Mouse (Mus musculus) MEL (cell line): ENCODE data around the gene Fam43b. TPM values are rescaled to one million over a fixed set of nuclear protein-coding genes. Genes with fewer than 3 reads are reported as not detected.

Experiments
- DNase-seq: peaks from one replicate; pipeline ENCODE4 v3.0.0; 2011; ENCODE audit warnings: low read depth, low spot score
- H3K27ac ChIP-seq: 2 replicates; pipeline ENCODE4 v1.5.1; 2012; ENCODE audit warnings: low read depth, mild to moderate bottlenecking, control low read depth, low read length, moderate library complexity; ENCODE audit not compliant: control insufficient read depth
- H3K27me3 ChIP-seq, 2 experiments: fragments of 150-350 bp in 1 of 2; sonication (generic) in 1 of 2; 2 replicates each; pipeline ENCODE4 v1.6.1; 2012; ENCODE audit warnings: low read length in 2 of 2, mild to moderate bottlenecking in 2 of 2, improper control_type of control experiment in 1 of 2, moderate library complexity in 1 of 2; ENCODE audit not compliant: insufficient read depth in 2 of 2, control insufficient read depth in 1 of 2
- H3K36me3 ChIP-seq, 2 experiments: 2 replicates each; pipeline ENCODE4 v1.6.1; 2012 to 2014; ENCODE audit warnings: low read length in 2 of 2, improper control_type of control experiment in 1 of 2, inconsistent platforms in 1 of 2, mild to moderate bottlenecking in 1 of 2; ENCODE audit not compliant: insufficient read depth in 2 of 2, control insufficient read depth in 1 of 2
- H3K4me1 ChIP-seq, 2 experiments: fragments of 150-350 bp in 1 of 2; sonication (generic) in 1 of 2; 2 replicates each; pipeline ENCODE4 v1.6.1; 2012; ENCODE audit warnings: low read length in 2 of 2, improper control_type of control experiment in 1 of 2, mild to moderate bottlenecking in 1 of 2; ENCODE audit not compliant: insufficient read depth in 2 of 2, control insufficient read depth in 1 of 2
- H3K4me3 ChIP-seq, 2 experiments: fragments of 150-350 bp in 1 of 2; sonication (generic) in 1 of 2; 2 replicates each; pipeline ENCODE4 v1.5.1; 2012; ENCODE audit warnings: low read depth in 2 of 2, low read length in 2 of 2, mild to moderate bottlenecking in 2 of 2, moderate library complexity in 2 of 2, control low read depth in 1 of 2, improper control_type of control experiment in 1 of 2; ENCODE audit not compliant: control insufficient read depth in 1 of 2, insufficient read depth in 1 of 2
- H3K79me2 ChIP-seq: 2 replicates; pipeline ENCODE4 v1.6.1; 2012; ENCODE audit warnings: mild to moderate bottlenecking, low read length, moderate library complexity; ENCODE audit not compliant: control insufficient read depth, poor library complexity, insufficient read depth
- H3K9ac ChIP-seq: 2 replicates; pipeline ENCODE4 v1.6.1; 2012; ENCODE audit warnings: low read depth, mild to moderate bottlenecking, control low read depth, low read length, moderate library complexity; ENCODE audit not compliant: control insufficient read depth, poor library complexity, severe bottlenecking
- H3K9me3 ChIP-seq: fragments of 150-350 bp; sonication (generic); replicated peaks from 2 replicates; pipeline ENCODE4 v1.6.1; 2012; ENCODE audit warnings: mild to moderate bottlenecking, low read length, improper control_type of control experiment, moderate library complexity; ENCODE audit not compliant: insufficient read depth
- BHLHE40 ChIP-seq: IDR thresholded peaks from 2 replicates; pipeline ENCODE4 v1.6.1; 2012; ENCODE audit warnings: low read depth, mild to moderate bottlenecking, inconsistent platforms, low read length, improper control_type of control experiment, borderline replicate concordance
- CTCF ChIP-seq, 3 experiments: IDR thresholded peaks in 2 of 3; conservative IDR thresholded peaks in 1 of 3; 2 replicates each; pipeline ENCODE4 v1.5.1; 2011 to 2012; ENCODE audit warnings: low read length in 3 of 3, low read depth in 2 of 3, mild to moderate bottlenecking in 2 of 3, improper control_type of control experiment in 1 of 3, inconsistent platforms in 1 of 3, mixed read lengths in 1 of 3, moderate library complexity in 1 of 3; ENCODE audit not compliant: control insufficient read depth in 1 of 3, insufficient read depth in 1 of 3, poor library complexity in 1 of 3, severe bottlenecking in 1 of 3
- E2F4 ChIP-seq: IDR thresholded peaks from 2 replicates; pipeline ENCODE4 v1.6.1; 2011; ENCODE audit warnings: low read depth, low read length, improper control_type of control experiment, borderline replicate concordance
- EP300 ChIP-seq, 2 experiments: IDR thresholded peaks; 2 replicates each; pipeline ENCODE4 v1.6.1; 2011; ENCODE audit warnings: improper control_type of control experiment in 2 of 2, low read length in 2 of 2, low read depth in 1 of 2, mild to moderate bottlenecking in 1 of 2
- ETS1 ChIP-seq: IDR thresholded peaks from 2 replicates; pipeline ENCODE4 v1.6.1; 2012; ENCODE audit warnings: low read depth, mild to moderate bottlenecking, inconsistent platforms, low read length, improper control_type of control experiment, moderate library complexity
- GATA1 ChIP-seq: IDR thresholded peaks from 2 replicates; pipeline ENCODE4 v1.6.1; 2011; ENCODE audit warnings: low read depth, low read length, improper control_type of control experiment
- HCFC1 ChIP-seq: IDR thresholded peaks from 2 replicates; pipeline ENCODE4 v1.6.1; 2012; ENCODE audit warnings: low read depth, mild to moderate bottlenecking, inconsistent platforms, low read length, improper control_type of control experiment, moderate library complexity
- MAX ChIP-seq: IDR thresholded peaks from 2 replicates; pipeline ENCODE4 v1.6.1; 2011; ENCODE audit warnings: low read length, improper control_type of control experiment
- NELFE ChIP-seq: IDR thresholded peaks from 2 replicates; pipeline ENCODE4 v1.6.1; 2011; ENCODE audit warnings: low read depth, low read length, improper control_type of control experiment
- POLR2AphosphoS2 ChIP-seq: IDR thresholded peaks from 2 replicates; pipeline ENCODE4 v1.6.1; 2011; ENCODE audit warnings: low read length, improper control_type of control experiment
- SIN3A ChIP-seq: IDR thresholded peaks from 2 replicates; pipeline ENCODE4 v1.6.1; 2012; ENCODE audit warnings: low read length, improper control_type of control experiment, inconsistent platforms
- TAL1 ChIP-seq: IDR thresholded peaks from 2 replicates; pipeline ENCODE4 v1.6.1; 2012; ENCODE audit warnings: mild to moderate bottlenecking, inconsistent platforms, low read length, moderate library complexity, mixed read lengths
- TCF12 ChIP-seq: IDR thresholded peaks from 2 replicates; pipeline ENCODE4 v1.6.1; 2014; ENCODE audit warnings: low read depth, mild to moderate bottlenecking, inconsistent platforms, low read length, improper control_type of control experiment, moderate library complexity
- USF1 ChIP-seq: IDR thresholded peaks from 2 replicates; pipeline ENCODE4 v1.6.1; 2014; ENCODE audit warnings: low read depth, mild to moderate bottlenecking, inconsistent platforms, low read length, improper control_type of control experiment, moderate library complexity
- ZMIZ1 ChIP-seq: IDR thresholded peaks from 2 replicates; pipeline ENCODE4 v1.6.1; 2012; ENCODE audit warnings: low read depth, mild to moderate bottlenecking, inconsistent platforms, low read length, improper control_type of control experiment, moderate library complexity
- polyA plus RNA-seq, 2 experiments: library from polyadenylated mRNA; stranded (reverse) in 1 of 2; unstranded in 1 of 2; fragments of >175 nt in 1 of 2; fragments of >200 nt in 1 of 2; gene quantifications; 2 replicates each; pipeline versions ENCODE4 v1.2.1 to v1.2.4; 2012; ENCODE audit warnings: low replicate concordance in 2 of 2, low read depth in 1 of 2; ENCODE audit not compliant: insufficient read length in 2 of 2, insufficient read depth in 1 of 2, missing spikeins in 1 of 2
- total RNA-seq: library from RNA; depleted of rRNA; stranded (reverse); fragments of 300-350 nt; gene quantifications from 2 replicates; pipeline ENCODE4 v1.2.3, GENCODE M21; 2012

Fam43b gene
- total and polyA plus RNA-seq, 3 experiments = not detected

GRCm38 (mm10) chr4:138368498-138369260, 27.6 kb downstream of the Fam43b start:
- peak; percentile 65 for DNase-seq
- no peaks in the 10 kb centered on the region for H3K79me2 ChIP-seq
- peak overlapping the region; percentile 57 for H3K9ac ChIP-seq
- peaks cover 0 to 8% of the 10 kb centered on the region in 2 experiments; a peak in 1 of 4 replicates for H3K4me1 ChIP-seq
- TF ChIP-seq E2F4 (no peak), SIN3A (no peak), USF1 (no peak), ETS1 (no peak), GATA1 (peak; percentile 55), EP300 (IDR thresholded peaks at IDR 0.05; ENCODE audit: low read depth in 1 of 2, low read length in 2 of 2) (peak; percentile 24 to 46; a peak in 1 of 4 replicates), HCFC1 (0 out of 2 replicates have a peak, but pooled peaks have one; percentile 5), BHLHE40 (peak; percentile 12; the same call in 1 of the 2 replicates), MAX (no peak), POLR2AphosphoS2 (no peak), TCF12 (peak; percentile 35; the same call in 1 of the 2 replicates), TAL1 (peak; percentile 53)
- TF ChIP-seq, all 39 proteins: peak for 6
- Histone ChIP-seq H3K27ac (no peak overlapping the region), H3K4me3 (peak overlapping the region; percentile 50 to 51), H3K36me3 (peaks cover 0 to 3% of the 10 kb centered on the region in 2 experiments; a peak in 2 of 4 replicates), H3K9me3 (no peaks in the 10 kb centered on the region), H3K27me3 (no peaks in the 10 kb centered on the region)

- Histone ChIP-seq H3K4me3 (peak within 1 kb of the TSS; percentile 50 to 51), H3K36me3 (peaks cover 0 to 3% of the 10 kb centered on the region in 2 experiments; a peak in 2 of 4 replicates), H3K9me3 (no peaks in the 10 kb centered on the region), H3K27me3 (no peaks in the 10 kb centered on the region), H3K27ac (peak within 1 kb of the TSS; percentile 19; the same call in 1 of the 2 replicates), H3K9ac (peak within 1 kb of the TSS; percentile 57), H3K79me2 (no peaks in the 10 kb centered on the region), H3K4me1 (peaks cover 0 to 8% of the 10 kb centered on the region in 2 experiments; a peak in 1 of 4 replicates)
- peak; percentile 84 for DNase-seq
- TF ChIP-seq CTCF (IDR thresholded peaks at IDR 0.05 in 2 of 3, conservative IDR thresholded peaks at IDR 0.05 in 1 of 3; ENCODE audit: control insufficient read depth in 1 of 3, insufficient read depth in 1 of 3, low read depth in 2 of 3, low read length in 3 of 3, poor library complexity in 1 of 3, severe bottlenecking in 1 of 3) (no peak), ZMIZ1 (0 out of 2 replicates have a peak, but pooled peaks have one; percentile 43), NELFE (peak; percentile 46; the same call in 1 of the 2 replicates), HCFC1 (peak; percentile 1; the same call in 1 of the 2 replicates)
Observed at GRCm38 (mm10) chr4:138367641-138368497, 28.5 kb downstream of the Fam43b start, which contains the start of gene Cda. TSS of gene Cda (minus strand) at chr4:138367992.
